Mouse (Mus musculus) megakaryocyte, embryonic 14.5 days (primary cell): ENCODE measurements around the gene Morn4.

Source experiments
- FLI1 ChIP-seq: IDR thresholded peaks from 2 replicates; pipeline ENCODE4 v1.6.1; 2012; ENCODE audit warnings: low read length, inconsistent platforms, mixed read lengths
- GATA1 ChIP-seq: IDR thresholded peaks from 3 replicates; pipeline ENCODE4 v1.6.1; 2012; ENCODE audit warnings: mixed read lengths, low read length, inconsistent platforms, borderline replicate concordance

GRCm38 (mm10) chr19:42089103-42089747 lies 3.1 kb upstream of the Morn4 start:
- TF ChIP-seq GATA1 (no peak), FLI1 (peak; percentile 36; the same call in 1 of the 2 replicates)
